Mouse (Mus musculus) stomach, embryonic 15.5 days (tissue): ENCODE measurements around the gene Hspb3. TPM values are rescaled to one million over a fixed set of nuclear protein-coding genes. Genes with fewer than 3 reads are reported as not detected.
A peak's percentile ranks its signal among the peaks of the same experiment; 100 is the strongest.

ENCODE experiments used
- ATAC-seq: fragments of 200-750 bp; cut with Nextera tagmentation; 2 replicates; pipeline ENCODE4 v1.8.0; 2017; ENCODE audit warnings: low read depth, moderate number of reproducible peaks, moderate TSS enrichment; ENCODE audit not compliant: insufficient read depth, low FRiP score
- H3K27ac ChIP-seq: fragments of 300-500 bp; sonication (generic); 2 replicates; pipeline ENCODE4 v1.5.1; 2015; ENCODE audit warnings: mild to moderate bottlenecking, inconsistent platforms
- H3K27me3 ChIP-seq: fragments of 300-500 bp; sonication (generic); replicated peaks from 2 replicates; pipeline ENCODE4 v1.6.1; 2015; ENCODE audit warnings: inconsistent platforms
- H3K36me3 ChIP-seq: fragments of 300-500 bp; sonication (generic); 2 replicates; pipeline ENCODE4 v1.6.1; 2015; ENCODE audit warnings: inconsistent platforms
- H3K4me1 ChIP-seq: fragments of 300-500 bp; sonication (generic); 2 replicates; pipeline ENCODE4 v1.6.1; 2015; ENCODE audit warnings: inconsistent platforms
- H3K4me2 ChIP-seq: fragments of 300-500 bp; sonication (generic); 2 replicates; pipeline ENCODE4 v1.6.1; 2015; ENCODE audit warnings: mild to moderate bottlenecking, inconsistent platforms
- H3K4me3 ChIP-seq: fragments of 300-500 bp; sonication (generic); replicated peaks from 2 replicates; pipeline ENCODE4 v1.5.1; 2015; ENCODE audit warnings: inconsistent platforms
- H3K9ac ChIP-seq: fragments of 300-500 bp; sonication (generic); 2 replicates; pipeline ENCODE4 v1.6.1; 2015; ENCODE audit warnings: inconsistent platforms
- H3K9me3 ChIP-seq: fragments of 300-500 bp; sonication (generic); 2 replicates; pipeline ENCODE4 v1.6.1; 2016; ENCODE audit warnings: inconsistent platforms
- whole genome bisulfite sequencing: fragments of 180-500 bp; shearing (Covaris S2); methylation state at CpG from one replicate; pipeline ENCODE4 v1.1.7; 2015; 5-methylcytosine and 5-hydroxymethylcytosine counted together
- polyA plus RNA-seq: library from polyadenylated mRNA; unstranded; fragments of >200 nt; fragmentation: Nextera tagmentation; extraction: Ambion mirVana; gene quantifications from 2 replicates; pipeline ENCODE4 v1.2.1, GENCODE M21; 2015

Hspb3 gene
- polyA plus RNA-seq, 1 experiment from 2014 or later, result 0.23 TPM

DNA sequence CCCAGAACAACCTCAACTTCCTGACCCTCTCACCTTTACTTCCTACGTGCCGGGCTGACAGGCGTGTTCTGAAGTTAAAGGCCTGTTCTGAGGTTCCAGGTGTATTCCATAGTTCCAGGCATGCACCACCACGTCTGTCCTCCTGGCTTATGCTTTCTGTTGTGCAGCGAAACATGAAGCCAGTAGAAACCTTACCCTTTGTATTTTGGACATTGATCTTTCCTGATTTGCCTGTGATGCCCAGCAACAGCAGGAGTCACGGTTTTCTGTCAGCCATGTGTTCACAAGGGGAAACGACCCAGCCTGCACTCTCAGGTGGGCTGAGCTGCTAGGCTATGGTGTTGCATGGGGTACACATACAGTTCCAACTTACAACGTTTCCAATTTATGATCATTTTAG lies 35.9 kb downstream of the Hspb3 start:
- Histone ChIP-seq H3K4me1 (no peaks in the 10 kb centered on the region), H3K4me2 (no peak overlapping the region), H3K4me3 (no peak overlapping the region), H3K27ac (no peak overlapping the region), H3K9me3 (no peaks in the 10 kb centered on the region), H3K27me3 (no peaks in the 10 kb centered on the region), H3K9ac (no peak overlapping the region), H3K36me3 (no peaks in the 10 kb centered on the region)
- 81% methylated on average over 8 of the region's 8 CpGs for WGBS
- no peak for ATAC-seq

DNA sequence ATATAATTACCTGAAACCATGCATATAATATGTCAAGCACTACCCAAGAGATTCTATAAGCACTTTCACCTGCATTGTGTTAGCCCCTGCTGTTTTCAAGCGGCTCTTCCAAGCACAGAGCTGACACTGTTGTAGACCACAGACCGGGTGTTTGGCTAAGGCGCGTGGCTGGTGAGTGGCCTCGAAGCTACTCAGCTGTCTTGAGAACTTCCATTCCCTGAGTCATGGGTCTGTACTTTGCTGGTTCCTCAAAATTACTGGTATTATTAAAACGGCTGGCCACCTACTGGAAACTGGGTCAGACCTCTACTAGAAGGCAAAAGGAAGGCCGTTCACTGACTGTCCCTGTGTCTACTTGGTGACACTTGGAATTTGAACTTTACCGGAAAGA lies 40.6 kb downstream of the Hspb3 start:
- Histone ChIP-seq H3K27me3 (no peaks in the 10 kb centered on the region), H3K9ac (no peak overlapping the region), H3K4me3 (no peak overlapping the region), H3K36me3 (no peaks in the 10 kb centered on the region), H3K4me2 (no peak overlapping the region), H3K27ac (no peak overlapping the region), H3K9me3 (no peaks in the 10 kb centered on the region), H3K4me1 (0 out of 2 replicates have a peak, but pooled peaks cover 3% of the 10 kb centered on the region)
- WGBS, result 74% methylated on average over 8 of the region's 8 CpGs
- no peak for ATAC-seq

GRCm38 (mm10) chr13:113622122-113622864 lies 41.2 kb downstream of the Hspb3 start:
- no peak for ATAC-seq
- WGBS, result 38% methylated on average over 11 of the region's 11 CpGs

GRCm38 (mm10) chr13:113619003-113619402 lies 44.5 kb downstream of the Hspb3 start:
- WGBS, result 54% methylated on average over 9 of the region's 9 CpGs
- Histone ChIP-seq H3K4me2 (no peak overlapping the region), H3K9ac (no peak overlapping the region)

More at GRCm38 (mm10) chr13:113622122-113622864, 41.2 kb downstream of the Hspb3 start:
- H3K4me1 ChIP-seq, result peaks cover 5% of the 10 kb centered on the region
- no peak overlapping the region for H3K27ac ChIP-seq
- no peak overlapping the region for H3K4me3 ChIP-seq
- H3K27me3 ChIP-seq, result no peaks in the 10 kb centered on the region
- no peak overlapping the region for H3K9ac ChIP-seq
- H3K9me3 ChIP-seq, result no peaks in the 10 kb centered on the region
- H3K36me3 ChIP-seq, result no peaks in the 10 kb centered on the region
- no peak overlapping the region for H3K4me2 ChIP-seq

GRCm38 (mm10) chr13:113617891-113618823 lies 45.3 kb downstream of the Hspb3 start, which contains the start of gene Snx18:
Gene Snx18 (minus strand): TSS chr13:113618564.
- Histone ChIP-seq H3K9me3 (no peaks in the 10 kb centered on the region), H3K4me1 (peaks cover 36% of the 10 kb centered on the region), H3K9ac (peak within 1 kb of the TSS; percentile 76), H3K36me3 (no peaks in the 10 kb centered on the region), H3K27ac (peak within 1 kb of the TSS; percentile 90), H3K4me3 (peak within 1 kb of the TSS; percentile 91), H3K27me3 (no peaks in the 10 kb centered on the region), H3K4me2 (peak within 1 kb of the TSS; percentile 86)
- ATAC-seq, result peak; percentile 89
- WGBS, result under 1% methylated on average over 112 of the region's 119 CpGs

More at GRCm38 (mm10) chr13:113619003-113619402, 44.5 kb downstream of the Hspb3 start:
- Histone ChIP-seq H3K27ac (no peak overlapping the region), H3K4me1 (peaks cover 29% of the 10 kb centered on the region), H3K27me3 (no peaks in the 10 kb centered on the region), H3K9me3 (no peaks in the 10 kb centered on the region), H3K36me3 (no peaks in the 10 kb centered on the region), H3K4me3 (no peak overlapping the region)
- no peak for ATAC-seq

DNA sequence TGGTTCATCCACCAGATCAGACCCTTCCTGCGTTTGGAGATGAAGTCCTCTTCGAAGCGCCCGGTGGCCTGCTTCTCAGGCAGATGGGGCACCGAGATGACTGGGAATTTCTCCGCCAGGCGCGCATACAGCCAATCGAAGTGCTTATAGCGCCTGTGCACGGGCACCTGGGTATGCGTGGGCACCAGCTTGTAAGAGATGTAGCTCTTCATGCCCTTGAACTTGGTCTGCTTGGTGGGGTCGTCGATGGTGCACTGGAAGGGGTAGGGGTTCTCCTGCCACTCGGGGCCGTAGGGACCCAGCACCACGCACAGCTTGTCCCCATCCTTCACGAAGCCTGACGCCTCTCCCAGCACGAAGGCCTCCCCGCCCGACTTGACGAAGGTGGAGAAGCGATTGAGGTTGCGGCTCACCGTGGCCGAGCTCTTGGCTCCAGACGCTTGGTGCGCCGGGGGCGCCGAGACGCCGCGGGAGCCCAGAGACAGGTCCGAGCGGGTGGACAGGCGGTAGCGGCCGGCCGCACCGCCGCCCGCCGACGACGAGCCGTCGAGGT lies 46.1 kb downstream of the Hspb3 start:
- H3K4me1 ChIP-seq, result peaks cover 43% of the 10 kb centered on the region
- WGBS, result 11% methylated on average over 45 of the region's 49 CpGs

DNA sequence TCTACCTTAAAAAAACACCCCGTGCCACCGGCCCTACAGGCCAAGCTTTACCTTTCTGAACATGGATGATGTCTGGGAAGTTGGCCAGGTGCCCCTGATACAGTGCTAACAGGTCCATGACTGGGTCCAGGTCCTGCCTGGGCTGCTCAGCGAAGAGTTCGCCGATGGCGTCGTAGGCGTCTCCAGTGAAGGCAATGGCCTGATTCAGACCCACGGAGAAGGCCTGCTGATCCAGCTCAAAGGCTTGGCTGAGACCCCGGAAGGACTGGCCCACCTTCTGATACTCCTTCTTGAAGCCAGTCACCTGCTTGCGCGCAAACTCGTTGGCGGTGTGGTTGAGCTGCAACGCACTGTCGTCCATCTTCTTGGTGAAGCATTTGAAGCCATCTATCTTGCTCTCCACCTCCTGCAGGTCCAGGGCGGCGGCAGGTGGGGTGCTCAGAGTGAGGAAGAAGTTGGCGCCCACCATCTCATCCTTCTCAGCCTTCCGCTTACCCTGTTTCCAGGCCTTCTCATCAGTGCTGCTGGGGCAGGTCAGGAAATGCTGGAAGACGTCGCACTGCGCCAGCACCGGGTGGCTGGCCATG lies 46.6 kb downstream of the Hspb3 start:
- H3K36me3 ChIP-seq, result no peaks in the 10 kb centered on the region
- no peaks in the 10 kb centered on the region for H3K9me3 ChIP-seq
- WGBS, result 46% methylated on average over 24 of the region's 24 CpGs
- H3K27me3 ChIP-seq, result no peaks in the 10 kb centered on the region
- H3K4me1 ChIP-seq, result peaks cover 49% of the 10 kb centered on the region
- H3K9ac ChIP-seq, result peak overlapping the region; percentile 76
- H3K4me3 ChIP-seq, result peak overlapping the region; percentile 91
- peak overlapping the region; percentile 67; the same call in 1 of the 2 replicates for H3K27ac ChIP-seq
- H3K4me2 ChIP-seq, result peak overlapping the region; percentile 86
- no peak for ATAC-seq

More for the DNA sequence above, 46.1 kb downstream of the Hspb3 start:
- ATAC-seq, result no peak
- Histone ChIP-seq H3K9me3 (no peaks in the 10 kb centered on the region), H3K36me3 (no peaks in the 10 kb centered on the region), H3K9ac (peak overlapping the region; percentile 76), H3K27ac (peak overlapping the region; percentile 90), H3K4me3 (peak overlapping the region; percentile 91), H3K4me2 (peak overlapping the region; percentile 86), H3K27me3 (no peaks in the 10 kb centered on the region)

- no peaks in the 10 kb centered on the region for H3K36me3 ChIP-seq
- no peak for ATAC-seq
- peak overlapping the region; percentile 67 for H3K27ac ChIP-seq
- H3K9me3 ChIP-seq, result no peaks in the 10 kb centered on the region
- peak overlapping the region; percentile 91 for H3K4me3 ChIP-seq
- no peaks in the 10 kb centered on the region for H3K27me3 ChIP-seq
- H3K9ac ChIP-seq, result peak overlapping the region; percentile 24; the same call in 1 of the 2 replicates
- peaks cover 49% of the 10 kb centered on the region for H3K4me1 ChIP-seq
- 6% methylated on average over 8 of the region's 8 CpGs for WGBS
- H3K4me2 ChIP-seq, result peak overlapping the region; percentile 86
Observed at GRCm38 (mm10) chr13:113615971-113616671, 47.4 kb downstream of the Hspb3 start.

DNA sequence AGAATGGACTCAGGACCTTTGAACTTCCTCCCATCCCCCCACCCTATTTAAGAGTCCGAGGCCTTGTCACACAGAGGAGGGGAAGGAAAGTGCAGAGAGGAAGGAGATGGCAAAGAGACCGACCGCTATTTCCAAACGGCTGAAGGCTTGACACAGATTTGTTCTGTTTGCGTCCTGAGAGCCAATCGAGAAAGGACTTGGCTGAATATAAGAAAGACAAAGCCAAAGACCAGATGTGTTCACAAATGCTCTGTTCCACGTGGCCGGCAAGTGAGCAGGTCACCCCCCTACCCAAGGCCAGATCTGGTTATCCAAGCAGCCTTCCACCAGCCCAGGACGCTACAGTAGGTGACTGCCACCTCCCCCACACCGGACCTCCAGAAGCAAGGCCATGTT lies 47.9 kb downstream of the Hspb3 start:
- Histone ChIP-seq H3K9ac (peak overlapping the region; percentile 24; the same call in 1 of the 2 replicates), H3K36me3 (no peaks in the 10 kb centered on the region), H3K4me2 (peak overlapping the region; percentile 86), H3K9me3 (no peaks in the 10 kb centered on the region), H3K4me3 (peak overlapping the region; percentile 91), H3K27me3 (no peaks in the 10 kb centered on the region), H3K27ac (peak overlapping the region; percentile 67), H3K4me1 (peaks cover 53% of the 10 kb centered on the region)
- ATAC-seq, result no peak
- WGBS, result 2% methylated on average over 10 of the region's 10 CpGs

- Histone ChIP-seq H3K4me1 (peaks cover 59% of the 10 kb centered on the region), H3K9me3 (no peaks in the 10 kb centered on the region), H3K27ac (peak overlapping the region; percentile 67), H3K27me3 (no peaks in the 10 kb centered on the region), H3K9ac (peak overlapping the region; percentile 24; the same call in 1 of the 2 replicates), H3K4me2 (peak overlapping the region; percentile 86), H3K4me3 (peak overlapping the region; percentile 91), H3K36me3 (no peaks in the 10 kb centered on the region)
- 7% methylated on average over 24 of the region's 24 CpGs for WGBS
- ATAC-seq, result peak; percentile 59; the same call in 1 of the 2 replicates
Observed at GRCm38 (mm10) chr13:113614635-113615545, 48.6 kb downstream of the Hspb3 start.
